ENCODE assay signal across 8 mouse cellular contexts in genomic region chr6:49263081-49263846, GRCm38 (mm10). TPM values are rescaled to one million over a fixed set of nuclear protein-coding genes. Genes with fewer than 3 reads are reported as not detected.
DNase-seq lines count a peak whose midpoint lies in the region; ATAC-seq and TF ChIP-seq lines count a peak whose summit lies in the region.

No protein-coding gene starts in this region.

- no peak for DNase-seq in cerebellum, adult 2 months
- DNase-seq in cerebellum, adult 11 months, result no peak
- peak; percentile 46 for DNase-seq in c-Kit-positive CD71-positive TER-119-positive erythroid progenitor cells, embryonic 14.5 days (ENCODE audit: low spot score)
- peak; percentile 23 for DNase-seq in forelimb bud, embryonic 11.5 days (ENCODE audit: low read depth, low spot score)

- peak; percentile 55 for ATAC-seq in inflammation-experienced regulatory T-cells, adult 6 months
- ATAC-seq in limb, embryonic 15.5 days (ENCODE audit: insufficient number of reproducible peaks, low FRiP score, low TSS enrichment, low read depth), result peak; percentile 65
- peak; percentile 87 for ATAC-seq in midbrain, embryonic 13.5 days

- no peaks in the 10 kb centered on the region for H3K9me3 ChIP-seq in limb, embryonic 15.5 days
- no peaks in the 10 kb centered on the region for H3K9me3 ChIP-seq in midbrain, embryonic 13.5 days

- H3K27me3 ChIP-seq in cerebellum, adult 2 months (ENCODE audit: control insufficient read depth, insufficient read depth, low read length), result no peaks in the 10 kb centered on the region
- no peaks in the 10 kb centered on the region for H3K27me3 ChIP-seq in limb, embryonic 15.5 days
- H3K27me3 ChIP-seq in midbrain, embryonic 13.5 days, result no peaks in the 10 kb centered on the region
- H3K27me3 ChIP-seq in small intestine, adult 2 months (ENCODE audit: control insufficient read depth, insufficient read depth, low read length), result no peaks in the 10 kb centered on the region

- H3K4me3 ChIP-seq in cerebellum, adult 2 months (replicated peaks; ENCODE audit: insufficient read depth, low read depth, low read length), result peak overlapping the region; percentile 81
- H3K4me3 ChIP-seq in limb, embryonic 15.5 days, result peak overlapping the region; percentile 74
- H3K4me3 ChIP-seq in midbrain, embryonic 13.5 days (replicated peaks), result peak overlapping the region; percentile 100
- peak overlapping the region; percentile 96 for H3K4me3 ChIP-seq in small intestine, adult 2 months (ENCODE audit: low read depth, low read length)

- H3K9ac ChIP-seq in limb, embryonic 15.5 days, result peak overlapping the region; percentile 100
- H3K9ac ChIP-seq in midbrain, embryonic 13.5 days (replicated peaks), result peak overlapping the region; percentile 100

- TF ChIP-seq CTCF in cerebellum, adult 2 months (IDR thresholded peaks at IDR 0.05; ENCODE audit: borderline replicate concordance, insufficient read depth, low read depth, low read length), result no peak
- no peak for TF ChIP-seq CTCF in small intestine, adult 2 months (IDR thresholded peaks at IDR 0.05; ENCODE audit: extremely low read depth, insufficient read length, insufficient replicate concordance, low read depth, low read length)

- no peaks in the 10 kb centered on the region for H3K4me1 ChIP-seq in cerebellum, adult 2 months (ENCODE audit: control insufficient read depth, insufficient read depth, low read length)
- H3K4me1 ChIP-seq in limb, embryonic 15.5 days, result peaks cover 18% of the 10 kb centered on the region
- H3K4me1 ChIP-seq in midbrain, embryonic 13.5 days (replicated peaks), result peaks cover 25% of the 10 kb centered on the region
- 0 out of 2 replicates have a peak, but pooled peaks cover 5% of the 10 kb centered on the region for H3K4me1 ChIP-seq in small intestine, adult 2 months (ENCODE audit: control insufficient read depth, insufficient read depth, insufficient read length, low read length)

- H3K27ac ChIP-seq in cerebellum, adult 2 months (ENCODE audit: insufficient read depth, low read length), result peak overlapping the region; percentile 84
- H3K27ac ChIP-seq in limb, embryonic 15.5 days, result peak overlapping the region; percentile 98
- peak overlapping the region; percentile 98 for H3K27ac ChIP-seq in midbrain, embryonic 13.5 days
- H3K27ac ChIP-seq in small intestine, adult 2 months (ENCODE audit: insufficient read depth, low read depth, low read length), result peak overlapping the region; percentile 94

- H3K36me3 ChIP-seq in limb, embryonic 15.5 days, result no peaks in the 10 kb centered on the region
- no peaks in the 10 kb centered on the region for H3K36me3 ChIP-seq in midbrain, embryonic 13.5 days
- no peaks in the 10 kb centered on the region for H3K36me3 ChIP-seq in small intestine, adult 2 months (ENCODE audit: control insufficient read depth, insufficient read depth, low read length)

- peak overlapping the region; percentile 51 for H3K4me2 ChIP-seq in limb, embryonic 15.5 days
- H3K4me2 ChIP-seq in midbrain, embryonic 13.5 days (replicated peaks), result peak overlapping the region; percentile 80

- under 1% methylated on average over 71 of the region's 71 CpGs for WGBS in cerebellum, adult 2 months
- WGBS in limb, embryonic 15.5 days, result under 1% methylated on average over 71 of the region's 71 CpGs
- 0% methylated on average over 68 of the region's 71 CpGs for WGBS in midbrain, embryonic 13.5 days
- WGBS in small intestine, adult 2 months, result under 1% methylated on average over 71 of the region's 71 CpGs

- no peak for TF ChIP-seq POLR2A in cerebellum, adult 2 months (IDR thresholded peaks at IDR 0.05; ENCODE audit: borderline replicate concordance, insufficient read depth, low read length)
- TF ChIP-seq POLR2A in small intestine, adult 2 months (IDR thresholded peaks at IDR 0.05; ENCODE audit: low read depth, low read length), result no peak

RNA-seq across cellular contexts. Expression of gene Tra2a, which starts 0.6 kb away (rescaled TPM):
- 94.9 and 97.6 TPM in 2 replicates for polyA plus RNA-seq in cerebellum, adult 2 months (2012; rRNA removed)
- polyA plus RNA-seq in inflammation-experienced regulatory T-cells, adult 6 months (2017; shearing (Covaris generic)), result 10 to 100 TPM; 30.2 to 49.2 (median 34.7) TPM
- 81.9 and 98.3 TPM in 2 replicates for polyA plus RNA-seq in limb, embryonic 15.5 days (2015; fragmentation: Nextera tagmentation; extraction: Ambion mirVana)
- 160 and 164 TPM in 2 replicates for polyA plus RNA-seq in midbrain, embryonic 13.5 days (2015; fragmentation: Nextera tagmentation; extraction: Ambion mirVana)
- polyA plus RNA-seq in small intestine, adult 2 months (2012; rRNA removed), result 9.6 and 15.8 TPM in 2 replicates

RNA-seq across cellular contexts. Expression of gene Igf2bp3, which starts 48.5 kb away (rescaled TPM):
- polyA plus RNA-seq in cerebellum, adult 2 months (2012; rRNA removed), result 0.08 and 0.10 TPM in 2 replicates
- polyA plus RNA-seq in inflammation-experienced regulatory T-cells, adult 6 months (2017; shearing (Covaris generic)), result 1 to 10 TPM; 4.6 to 5.2 (median 5.1) TPM
- polyA plus RNA-seq in limb, embryonic 15.5 days (2015; fragmentation: Nextera tagmentation; extraction: Ambion mirVana), result 45.9 and 46.1 TPM in 2 replicates
- polyA plus RNA-seq in midbrain, embryonic 13.5 days (2015; fragmentation: Nextera tagmentation; extraction: Ambion mirVana), result 53.7 and 57.8 TPM in 2 replicates
- 0.06 and 0.09 TPM in 2 replicates for polyA plus RNA-seq in small intestine, adult 2 months (2012; rRNA removed)

RNA-seq across cellular contexts. Expression of gene Ccdc126, which starts 55.8 kb away (rescaled TPM):
- 10.3 and 11.2 TPM in 2 replicates for polyA plus RNA-seq in cerebellum, adult 2 months (2012; rRNA removed)
- 10 to 100 TPM in 2 of 3 experiments, 1 to 10 TPM in 1; 5.9 to 17.6 (median 15.4) TPM for polyA plus RNA-seq in inflammation-experienced regulatory T-cells, adult 6 months (2017; shearing (Covaris generic))
- polyA plus RNA-seq in limb, embryonic 15.5 days (2015; fragmentation: Nextera tagmentation; extraction: Ambion mirVana), result 11.0 and 11.6 TPM in 2 replicates
- 7.3 and 8.3 TPM in 2 replicates for polyA plus RNA-seq in midbrain, embryonic 13.5 days (2015; fragmentation: Nextera tagmentation; extraction: Ambion mirVana)
- 0.68 and 0.77 TPM in 2 replicates for polyA plus RNA-seq in small intestine, adult 2 months (2012; rRNA removed)

Comparison
In these comparisons a context has a peak if more than half of its experiments do, and no peak if none do; other contexts are left out.
1. DNase-seq: peak in c-Kit-positive CD71-positive TER-119-positive erythroid progenitor cells, embryonic 14.5 days (single experiment) and forelimb bud, embryonic 11.5 days (single experiment); none in cerebellum, adult 2 months (0 of 2) and cerebellum, adult 11 months (single experiment).
2. Peak in every context shown above with its lines, with median percentiles within 50 percentile points of each other: H3K27ac ChIP-seq, H3K4me3 ChIP-seq and ATAC-seq.